Mouse (Mus musculus) thymus, postnatal 10 days (tissue): ENCODE measurements at regions not wholly inside any gene's neighbourhood (a gene's known extent, or its start where the extent isn't known, plus 50 kb on each side); places are given as distances from the start of the nearest gene placed in this dataset.

ENCODE experiments used
- DNase-seq, 2 experiments: peaks; one replicate each; pipeline ENCODE4 v3.0.0; 2021; ENCODE audit warnings: low spot score in 2 of 2

- no peak for DNase-seq
Measured at GRCm38 (mm10) chr1:92340644-92341043, 133.0 kb downstream of the Ndufa10 start.

- DNase-seq: no peak
Measured at GRCm38 (mm10) chr1:92338589-92338988, 135.1 kb downstream of the Ndufa10 start.

- DNase-seq: no peak
Measured at GRCm38 (mm10) chr1:92337450-92337849, 136.2 kb downstream of the Ndufa10 start.

GRCm38 (mm10) chr1:92332248-92332584 is 136.7 kb upstream of the Hdac4 start:
- no peak for DNase-seq

- DNase-seq: no peak
Measured at GRCm38 (mm10) chr1:92331559-92332247, 136.2 kb upstream of the Hdac4 start.

GRCm38 (mm10) chr1:92330181-92330580 is 134.7 kb upstream of the Hdac4 start:
- DNase-seq: no peak

- DNase-seq: no peak
Measured at GRCm38 (mm10) chr1:92329491-92329890, 134.0 kb upstream of the Hdac4 start.

GRCm38 (mm10) chr1:92327141-92327540 is 131.6 kb upstream of the Hdac4 start:
- no peak for DNase-seq

- DNase-seq: no peak
Measured at GRCm38 (mm10) chr1:92325281-92325680, 129.8 kb upstream of the Hdac4 start.

- no peak for DNase-seq
Measured at GRCm38 (mm10) chr1:92324091-92324950, 128.8 kb upstream of the Hdac4 start.

- no peak for DNase-seq
Measured at GRCm38 (mm10) chr1:92317131-92317530, 121.6 kb upstream of the Hdac4 start.

- DNase-seq: no peak
Measured at GRCm38 (mm10) chr1:92316191-92316723, 120.8 kb upstream of the Hdac4 start.

- no peak for DNase-seq
Measured at GRCm38 (mm10) chr1:92313001-92313597, 117.6 kb upstream of the Hdac4 start.

- DNase-seq: no peak
Measured at GRCm38 (mm10) chr1:92309883-92310282, 114.4 kb upstream of the Hdac4 start.

- DNase-seq: no peak
Measured at GRCm38 (mm10) chr1:92309381-92309780, 113.9 kb upstream of the Hdac4 start.

GRCm38 (mm10) chr1:92308537-92308936 is 113.0 kb upstream of the Hdac4 start:
- no peak for DNase-seq

- no peak for DNase-seq
Measured at GRCm38 (mm10) chr1:92306042-92306441, 110.5 kb upstream of the Hdac4 start.

- DNase-seq: peak; percentile 27 to 44
Measured at GRCm38 (mm10) chr1:92299041-92299440, 103.5 kb upstream of the Hdac4 start.

- DNase-seq: no peak
Measured at GRCm38 (mm10) chr1:92292681-92293380, 97.3 kb upstream of the Hdac4 start.

- DNase-seq: no peak
Measured at GRCm38 (mm10) chr1:92286966-92287342, 91.5 kb upstream of the Hdac4 start.

- DNase-seq: no peak
Measured at GRCm38 (mm10) chr1:92286013-92286965, 90.8 kb upstream of the Hdac4 start.
